In genomic region chr11:52268104-52268835, GRCm38 (mm10) we compare ENCODE assay signal across 10 mouse cellular contexts. TPM values are rescaled to one million over a fixed set of nuclear protein-coding genes. Genes with fewer than 3 reads are reported as not detected.
DNase-seq lines count a peak whose midpoint lies in the region; ATAC-seq lines count a peak whose summit lies in the region.
"Had no signal": no experiment of that assay in that cellular context is flagged by ENCODE, and none has a peak within 500 bp of the region (broad histone marks: within the 10 kb centered on the region; RNA-seq: fewer than 3 reads in every experiment).

No protein-coding gene starts in this region.

- H3K4me2 ChIP-seq in kidney, embryonic 15.5 days: no peak overlapping the region
- no peak overlapping the region for H3K4me2 ChIP-seq in limb, embryonic 13.5 days (replicated peaks)
- H3K4me2 ChIP-seq in stomach, embryonic 14.5 days (replicated peaks; ENCODE audit: low read depth, low read length): no peak overlapping the region

- H3K27me3 ChIP-seq in kidney, embryonic 15.5 days: no peaks in the 10 kb centered on the region
- H3K27me3 ChIP-seq in limb, embryonic 13.5 days: no peaks in the 10 kb centered on the region
- H3K27me3 ChIP-seq in stomach, embryonic 14.5 days (ENCODE audit: control insufficient read depth, insufficient read depth, low read length): no peaks in the 10 kb centered on the region

- peak overlapping the region; percentile 59; the same call in 1 of the 2 replicates for H3K27ac ChIP-seq in kidney, embryonic 15.5 days
- peak overlapping the region; percentile 8; the same call in 1 of the 2 replicates for H3K27ac ChIP-seq in limb, embryonic 13.5 days
- H3K27ac ChIP-seq in stomach, embryonic 14.5 days (ENCODE audit: low read length): peak overlapping the region; percentile 11; the same call in 1 of the 2 replicates
- H3K27ac ChIP-seq: macrophage had no signal

- peaks cover 32% of the 10 kb centered on the region for H3K4me1 ChIP-seq in kidney, embryonic 15.5 days
- peaks cover 46% of the 10 kb centered on the region for H3K4me1 ChIP-seq in limb, embryonic 13.5 days
- peaks cover 22% of the 10 kb centered on the region for H3K4me1 ChIP-seq in stomach, embryonic 14.5 days (ENCODE audit: control insufficient read depth, insufficient read depth, low read length)

- whole genome bisulfite sequencing in kidney, embryonic 15.5 days: 55% methylated on average over 7 of the region's 7 CpGs
- WGBS in limb, embryonic 13.5 days: 60% methylated on average over 7 of the region's 7 CpGs
- WGBS in stomach, embryonic 14.5 days: 47% methylated on average over 7 of the region's 7 CpGs

- H3K36me3 ChIP-seq in kidney, embryonic 15.5 days: no peaks in the 10 kb centered on the region
- H3K36me3 ChIP-seq in limb, embryonic 13.5 days: no peaks in the 10 kb centered on the region
- H3K36me3 ChIP-seq in stomach, embryonic 14.5 days (ENCODE audit: control insufficient read depth, insufficient read depth, low read length): no peaks in the 10 kb centered on the region

- H3K9ac ChIP-seq in kidney, embryonic 15.5 days: no peak overlapping the region
- 0 out of 2 replicates have a peak overlapping the region, but pooled peaks have one; percentile 9 for H3K9ac ChIP-seq in limb, embryonic 13.5 days
- H3K9ac ChIP-seq in stomach, embryonic 14.5 days (replicated peaks; ENCODE audit: low read depth, low read length): no peak overlapping the region

- H3K9me3 ChIP-seq in kidney, embryonic 15.5 days (replicated peaks): no peaks in the 10 kb centered on the region
- no peaks in the 10 kb centered on the region for H3K9me3 ChIP-seq in limb, embryonic 13.5 days
- no peaks in the 10 kb centered on the region for H3K9me3 ChIP-seq in stomach, embryonic 14.5 days (ENCODE audit: control insufficient read depth, low read depth, low read length)

- DNase-seq in kidney, adult 18-20 months: no peak
- no peak for DNase-seq in right cerebral cortex, postnatal 14 days
- DNase-seq in adrenal gland, postnatal 25 days: no peak

- H3K4me3 ChIP-seq in kidney, embryonic 15.5 days (replicated peaks): no peak overlapping the region
- H3K4me3 ChIP-seq in limb, embryonic 13.5 days: no peak overlapping the region
- H3K4me3 ChIP-seq in stomach, embryonic 14.5 days (ENCODE audit: low read depth, low read length): no peak overlapping the region

- ATAC-seq in kidney, embryonic 15.5 days (replicated peaks; ENCODE audit: low FRiP score): no peak
- ATAC-seq in activated CD4-positive, CD25-positive, alpha-beta regulatory T cell, adult 4 months: peak; percentile 59
- no peak for ATAC-seq in limb, embryonic 13.5 days (ENCODE audit: low FRiP score, low read depth)
- ATAC-seq in stomach, embryonic 14.5 days (ENCODE audit: insufficient number of reproducible peaks, insufficient read depth, low FRiP score, low read depth): peak; percentile 44; the same call in 1 of the 2 replicates
- ATAC-seq in cerebellum, adult (ENCODE audit: insufficient number of reproducible peaks, low FRiP score, low TSS enrichment): no peak

RNA-seq across cellular contexts. Expression of gene Tcf7, which starts 14.5 kb away (rescaled TPM):
- polyA plus RNA-seq in kidney, embryonic 15.5 days (2015; fragmentation: Nextera tagmentation; extraction: Ambion mirVana): 15.4 and 15.5 TPM in 2 replicates
- 100 to 1,000 TPM; 227 to 315 TPM for polyA plus RNA-seq in activated CD4-positive, CD25-positive, alpha-beta regulatory T cell, adult 4 months (2017; shearing (Covaris generic))
- polyA plus RNA-seq in limb, embryonic 13.5 days (2015; fragmentation: Nextera tagmentation; extraction: Ambion mirVana): 8.0 and 8.5 TPM in 2 replicates
- 4.4 and 5.3 TPM in 2 replicates for polyA plus RNA-seq in stomach, embryonic 14.5 days (2014; fragmentation: Nextera tagmentation; extraction: Ambion mirVana)
- 38.8 and 41.3 TPM in 2 replicates for total RNA-seq in adrenal gland, postnatal 25 days (2021)

RNA-seq across cellular contexts. Expression of gene Skp1a, which starts 36.5 kb away (rescaled TPM):
- 790 and 863 TPM in 2 replicates for polyA plus RNA-seq in kidney, embryonic 15.5 days (2015; fragmentation: Nextera tagmentation; extraction: Ambion mirVana)
- polyA plus RNA-seq in activated CD4-positive, CD25-positive, alpha-beta regulatory T cell, adult 4 months (2017; shearing (Covaris generic)): 100 to 1,000 TPM; 281 to 307 TPM
- 926 and 931 TPM in 2 replicates for polyA plus RNA-seq in limb, embryonic 13.5 days (2015; fragmentation: Nextera tagmentation; extraction: Ambion mirVana)
- polyA plus RNA-seq in stomach, embryonic 14.5 days (2014; fragmentation: Nextera tagmentation; extraction: Ambion mirVana): 800 and 831 TPM in 2 replicates
- total RNA-seq in adrenal gland, postnatal 25 days (2021): 448 and 476 TPM in 2 replicates

RNA-seq across cellular contexts. Expression of gene Olfr1371, which starts 54.5 kb away (rescaled TPM):
- polyA plus RNA-seq in kidney, embryonic 15.5 days (2015; fragmentation: Nextera tagmentation; extraction: Ambion mirVana): not detected in 2 replicates
- polyA plus RNA-seq in activated CD4-positive, CD25-positive, alpha-beta regulatory T cell, adult 4 months (2017; shearing (Covaris generic)): not detected
- polyA plus RNA-seq in limb, embryonic 13.5 days (2015; fragmentation: Nextera tagmentation; extraction: Ambion mirVana): not detected in 2 replicates
- not detected in 2 replicates for polyA plus RNA-seq in stomach, embryonic 14.5 days (2014; fragmentation: Nextera tagmentation; extraction: Ambion mirVana)
- not detected in 2 replicates for total RNA-seq in adrenal gland, postnatal 25 days (2021)
- total RNA-seq: gastrocnemius, adult 18-20 months had no signal
- polyA plus RNA-seq: macrophage had no signal

Comparison
In these comparisons a context has a peak if more than half of its experiments do, and no peak if none do; other contexts are left out.
1. ATAC-seq: peak in activated CD4-positive, CD25-positive, alpha-beta regulatory T cell, adult 4 months (single experiment) and stomach, embryonic 14.5 days (single experiment); none in kidney, embryonic 15.5 days (single experiment), limb, embryonic 13.5 days (single experiment) and cerebellum, adult (single experiment).
2. H3K27ac ChIP-seq: peak in every context shown above with its lines; median percentile 59 in kidney, embryonic 15.5 days; 11 in stomach, embryonic 14.5 days; 8 in limb, embryonic 13.5 days.
3. RNA of gene Tcf7, which starts 14.5 kb away (polyA plus RNA-seq): 227 to 315 TPM in activated CD4-positive, CD25-positive, alpha-beta regulatory T cell, adult 4 months; 15.4 to 15.5 TPM in kidney, embryonic 15.5 days, 8.0 to 8.5 TPM in limb, embryonic 13.5 days and 4.4 to 5.3 TPM in stomach, embryonic 14.5 days; every median in the first group is over 10 times any median in the second.